Mouse (Mus musculus) CH12.LX (cell line): Measurements from ENCODE around the gene Srgn. TPM values are rescaled to one million over a fixed set of nuclear protein-coding genes. Genes with fewer than 3 reads are reported as not detected.

Experiments
- DNase-seq: peaks from one replicate; pipeline ENCODE4 v3.0.0-alpha.2; 2013; ENCODE audit errors: extremely low read depth
- H3K27ac ChIP-seq: 2 replicates; pipeline ENCODE4 v1.5.1; 2012; ENCODE audit warnings: low read depth, mild to moderate bottlenecking, control low read depth, moderate library complexity; ENCODE audit not compliant: insufficient read depth
- H3K27me3 ChIP-seq: replicated peaks from 2 replicates; pipeline ENCODE3; 2012; ENCODE audit warnings: inconsistent platforms
- H3K36me3 ChIP-seq, 2 experiments: replicated peaks in 1 of 2; 2 replicates each; pipeline versions ENCODE3 to v1.6.1; 2012; ENCODE audit warnings: inconsistent platforms in 1 of 2, low read length in 1 of 2, mild to moderate bottlenecking in 1 of 2, mixed read lengths in 1 of 2, moderate library complexity in 1 of 2; ENCODE audit not compliant: control insufficient read depth in 1 of 2, insufficient read depth in 1 of 2
- H3K4me1 ChIP-seq, 2 experiments: 2 replicates each; pipeline ENCODE4 v1.6.1; 2012; ENCODE audit warnings: inconsistent platforms in 1 of 2, moderate library complexity in 1 of 2; ENCODE audit not compliant: insufficient read depth in 2 of 2, control insufficient read depth in 1 of 2
- H3K4me2 ChIP-seq: 2 replicates; pipeline ENCODE4 v1.6.1; 2012; ENCODE audit warnings: low read depth, mild to moderate bottlenecking, control low read depth; ENCODE audit not compliant: poor library complexity, insufficient read depth, severe bottlenecking
- H3K4me3 ChIP-seq, 3 experiments: fragments of 150-350 bp in 1 of 3; sonication (generic) in 1 of 3; replicated peaks in 1 of 3; 2 replicates each; pipeline versions ENCODE3 to v1.5.1; 2011 to 2012; ENCODE audit warnings: low read depth in 2 of 3, low read length in 2 of 3, mild to moderate bottlenecking in 2 of 3, moderate library complexity in 2 of 3, control low read depth in 1 of 3, improper control_type of control experiment in 1 of 3, inconsistent platforms in 1 of 3, mixed read lengths in 1 of 3; ENCODE audit not compliant: poor library complexity in 1 of 3
- H3K79me2 ChIP-seq: replicated peaks from 2 replicates; pipeline ENCODE4 v1.6.1; 2012; ENCODE audit warnings: mild to moderate bottlenecking, moderate library complexity; ENCODE audit not compliant: control insufficient read depth, poor library complexity, insufficient read depth, severe bottlenecking; ENCODE audit errors: extremely low read depth
- H3K9ac ChIP-seq: 2 replicates; pipeline ENCODE4 v1.6.1; 2012; ENCODE audit warnings: low read depth, mild to moderate bottlenecking, control low read depth, moderate library complexity; ENCODE audit not compliant: insufficient read depth
- H3K9me3 ChIP-seq: replicated peaks from 2 replicates; pipeline ENCODE3; 2012; ENCODE audit warnings: low read length, inconsistent platforms, mixed read lengths
- BHLHE40 ChIP-seq: IDR thresholded peaks from 2 replicates; pipeline ENCODE4 v1.6.1; 2011; ENCODE audit warnings: mild to moderate bottlenecking, low read depth, low read length, improper control_type of control experiment
- CHD1 ChIP-seq: IDR thresholded peaks from 2 replicates; pipeline ENCODE4 v1.6.1; 2012; ENCODE audit warnings: low read depth, low read length, improper control_type of control experiment, inconsistent platforms
- CHD2 ChIP-seq: IDR thresholded peaks from 2 replicates; pipeline ENCODE4 v1.6.1; 2011; ENCODE audit warnings: low read length, improper control_type of control experiment
- ELF1 ChIP-seq: IDR thresholded peaks from 2 replicates; pipeline ENCODE4 v1.6.1; 2014; ENCODE audit warnings: low read depth, mild to moderate bottlenecking, inconsistent platforms, low read length, improper control_type of control experiment
- ETS1 ChIP-seq: conservative IDR thresholded peaks from 2 replicates; pipeline ENCODE4 v1.6.1; 2012; ENCODE audit warnings: low read depth, mild to moderate bottlenecking, inconsistent platforms, low read length, improper control_type of control experiment, moderate library complexity
- GABPA ChIP-seq: IDR thresholded peaks from 2 replicates; pipeline ENCODE4 v1.6.1; 2012; ENCODE audit warnings: low read depth, low read length, improper control_type of control experiment, inconsistent platforms; ENCODE audit not compliant: insufficient replicate concordance
- KAT2A ChIP-seq: IDR thresholded peaks from 2 replicates; pipeline ENCODE4 v1.6.1; 2012; ENCODE audit warnings: low read length, improper control_type of control experiment, inconsistent platforms; ENCODE audit not compliant: insufficient replicate concordance
- MAZ ChIP-seq: IDR thresholded peaks from 2 replicates; pipeline ENCODE4 v1.6.1; 2012; ENCODE audit warnings: low read depth, mild to moderate bottlenecking, inconsistent platforms, low read length, improper control_type of control experiment, moderate library complexity
- MEF2A ChIP-seq: IDR thresholded peaks from 2 replicates; pipeline ENCODE4 v1.6.1; 2014; ENCODE audit warnings: low read depth, mild to moderate bottlenecking, inconsistent platforms, low read length, improper control_type of control experiment, borderline replicate concordance
- MXI1 ChIP-seq: IDR thresholded peaks from 2 replicates; pipeline ENCODE4 v1.6.1; 2011; ENCODE audit warnings: mild to moderate bottlenecking, low read depth, low read length, improper control_type of control experiment
- MYC ChIP-seq: IDR thresholded peaks from 2 replicates; pipeline ENCODE4 v1.6.1; 2011; ENCODE audit warnings: low read depth, mild to moderate bottlenecking, improper control_type of control experiment, low read length
- NELFE ChIP-seq: IDR thresholded peaks from 2 replicates; pipeline ENCODE4 v1.6.1; 2011; ENCODE audit warnings: low read depth, low read length, improper control_type of control experiment
- NRF1 ChIP-seq: IDR thresholded peaks from 2 replicates; pipeline ENCODE4 v1.6.1; 2014; ENCODE audit warnings: low read depth, mild to moderate bottlenecking, inconsistent platforms, low read length, improper control_type of control experiment, moderate library complexity
- PAX5 ChIP-seq: IDR thresholded peaks from 2 replicates; pipeline ENCODE4 v1.6.1; 2012; ENCODE audit warnings: low read length, inconsistent platforms, mixed read lengths
- POLR2A ChIP-seq: IDR thresholded peaks from 2 replicates; pipeline ENCODE4 v1.6.1; 2011; ENCODE audit warnings: low read depth, mild to moderate bottlenecking, improper control_type of control experiment, low read length
- POLR2AphosphoS2 ChIP-seq: IDR thresholded peaks from 2 replicates; pipeline ENCODE4 v1.6.1; 2011; ENCODE audit warnings: low read depth, low read length, improper control_type of control experiment
- RAD21 ChIP-seq: IDR thresholded peaks from 2 replicates; pipeline ENCODE4 v1.6.1; 2011; ENCODE audit warnings: low read depth, mild to moderate bottlenecking, low read length, improper control_type of control experiment, moderate library complexity
- RCOR1 ChIP-seq: conservative IDR thresholded peaks from 2 replicates; pipeline ENCODE4 v1.6.1; 2012; ENCODE audit warnings: low read depth, mild to moderate bottlenecking, inconsistent platforms, low read length, improper control_type of control experiment
- TBP ChIP-seq: conservative IDR thresholded peaks from 2 replicates; pipeline ENCODE4 v1.6.1; 2011; ENCODE audit warnings: low read depth, low read length, improper control_type of control experiment
- UBTF ChIP-seq: IDR thresholded peaks from 2 replicates; pipeline ENCODE4 v1.6.1; 2012; ENCODE audit warnings: low read depth, mild to moderate bottlenecking, inconsistent platforms, low read length, improper control_type of control experiment, moderate library complexity
- USF1 ChIP-seq: IDR thresholded peaks from 2 replicates; pipeline ENCODE4 v1.6.1; 2014; ENCODE audit warnings: low read depth, mild to moderate bottlenecking, inconsistent platforms, low read length, improper control_type of control experiment
- USF2 ChIP-seq: conservative IDR thresholded peaks from 2 replicates; pipeline ENCODE4 v1.6.1; 2011; ENCODE audit warnings: low read depth, low read length, improper control_type of control experiment
- ZC3H11A ChIP-seq: IDR thresholded peaks from 2 replicates; pipeline ENCODE4 v1.6.1; 2012; ENCODE audit warnings: low read depth, mild to moderate bottlenecking, inconsistent platforms, low read length, improper control_type of control experiment
- ZKSCAN1 ChIP-seq: IDR thresholded peaks from 2 replicates; pipeline ENCODE4 v1.6.1; 2012; ENCODE audit warnings: low read depth, inconsistent platforms, low read length, improper control_type of control experiment, borderline replicate concordance
- ZMIZ1 ChIP-seq: IDR thresholded peaks from 2 replicates; pipeline ENCODE4 v1.6.1; 2012; ENCODE audit warnings: low read depth, mild to moderate bottlenecking, inconsistent platforms, low read length, improper control_type of control experiment
- ZNF384 ChIP-seq: IDR thresholded peaks from 2 replicates; pipeline ENCODE4 v1.6.1; 2012; ENCODE audit warnings: low read depth, low read length, improper control_type of control experiment, inconsistent platforms
- dilution Hi-C: fragments of 300-500 bp; cut with MboI; formaldehyde crosslinking; loops from 2 replicates; pipeline ENCODE4 v1.14.3; 2020; ENCODE audit warnings: low sequenced_read_pairs; ENCODE audit not compliant: extremely low pct_unique_long_range_greater_than_20kb, extremely low pct_ligation_motif_present
- in situ Hi-C: fragments of 300-500 bp; cut with MboI; formaldehyde crosslinking; loops from 3 replicates; pipeline ENCODE4 v1.14.3; 2019; ENCODE audit warnings: low sequenced_read_pairs, low pct_ligation_motif_present, low pct_unique_long_range_greater_than_20kb, mixed read lengths
- polyA plus RNA-seq: library from polyadenylated mRNA; unstranded; fragments of >175 nt; gene quantifications from 2 replicates; pipeline ENCODE4 v1.2.1, GENCODE M21; 2012; ENCODE audit warnings: low read depth; ENCODE audit not compliant: insufficient read length
- total RNA-seq, 2 experiments: library from RNA; depleted of rRNA; stranded (reverse); fragments of 300-350 nt in 1 of 2; fragments of >200 nt in 1 of 2; gene quantifications; 2 replicates each; pipeline ENCODE4 v1.2.3; 2012 to 2014

The Srgn gene
- total and polyA plus RNA-seq, 3 experiments: 189 to 519 (median 516) TPM

- TF ChIP-seq USF1: no peak
- no peak for TF ChIP-seq KAT2A
- peak; percentile 90 for TF ChIP-seq ETS1
- TF ChIP-seq ZMIZ1: no peak
- TF ChIP-seq CHD2: 0 out of 2 replicates have a peak, but pooled peaks have one; percentile 21
- peak; percentile 44; the same call in 1 of the 2 replicates for TF ChIP-seq BHLHE40
- no peak for TF ChIP-seq UBTF
- 0 out of 2 replicates have a peak, but pooled peaks have one; percentile 2 for TF ChIP-seq ZNF384
- TF ChIP-seq TBP: 0 out of 2 replicates have a peak, but pooled peaks have one; percentile 37
- peak; percentile 31; the same call in 1 of the 2 replicates for TF ChIP-seq POLR2A
- peak; percentile 73; the same call in 1 of the 2 replicates for TF ChIP-seq CHD1
These were observed 23.2 kb downstream of the Srgn start (continued) for GRCm38 (mm10) chr10:62503836-62504628.

GRCm38 (mm10) chr10:62503353-62503752 is 23.9 kb downstream of the Srgn start:
- Histone ChIP-seq H3K27ac (peak overlapping the region; percentile 41; the same call in 1 of the 2 replicates), H3K4me1 (peaks cover 3 to 48% of the 10 kb centered on the region in 2 experiments), H3K4me3 (peak overlapping the region in 2 of 3 experiments; percentile 23 to 33), H3K27me3 (no peaks in the 10 kb centered on the region), H3K9ac (peak overlapping the region; percentile 81), H3K4me2 (peak overlapping the region; percentile 80), H3K36me3 (peaks cover 6 to 15% of the 10 kb centered on the region in 2 experiments), H3K9me3 (no peaks in the 10 kb centered on the region), H3K79me2 (peaks cover 79% of the 10 kb centered on the region)
- in situ Hi-C loops (no loop called here), dilution Hi-C loops (no loop called here)
- TF ChIP-seq MEF2A (peak; percentile 57; the same call in 1 of the 2 replicates), MXI1 (no peak)
- DNase-seq: no peak

GRCm38 (mm10) chr10:62501951-62502350 is 25.3 kb downstream of the Srgn start:
- Histone ChIP-seq H3K36me3 (peaks cover 16 to 24% of the 10 kb centered on the region in 2 experiments), H3K4me1 (peaks cover 2 to 44% of the 10 kb centered on the region in 2 experiments; a peak in 3 of 4 replicates), H3K9ac (peak overlapping the region; percentile 81), H3K27me3 (no peaks in the 10 kb centered on the region), H3K79me2 (peaks cover 85% of the 10 kb centered on the region), H3K4me2 (peak overlapping the region; percentile 80), H3K4me3 (peak overlapping the region; percentile 7 to 24 (median 9)), H3K9me3 (no peaks in the 10 kb centered on the region)
- dilution Hi-C loops (no loop called here), in situ Hi-C loops (no loop called here)
- no peak for DNase-seq
- TF ChIP-seq UBTF: no peak
- no peak for TF ChIP-seq ZKSCAN1
- peak; percentile 19; the same call in 1 of the 2 replicates for TF ChIP-seq MXI1
- TF ChIP-seq KAT2A: no peak
- no peak for TF ChIP-seq POLR2AphosphoS2
- TF ChIP-seq BHLHE40: no peak
- no peak for TF ChIP-seq MYC
- no peak for TF ChIP-seq RCOR1
- TF ChIP-seq RAD21: no peak
- TF ChIP-seq USF2: no peak
- no peak for TF ChIP-seq NRF1
- no peak for TF ChIP-seq MAZ
- TF ChIP-seq GABPA: no peak
- no peak for TF ChIP-seq ZC3H11A
- TF ChIP-seq PAX5: no peak
- TF ChIP-seq ELF1: 0 out of 2 replicates have a peak, but pooled peaks have one; percentile 12
- TF ChIP-seq NELFE: no peak
- TF ChIP-seq, all 38 proteins: peak for 2
- H3K27ac ChIP-seq: peak overlapping the region; percentile 34
